Mouse (Mus musculus) embryonic facial prominence, embryonic 15.5 days (tissue): ENCODE measurements around the gene Gm20388. TPM values are rescaled to one million over a fixed set of nuclear protein-coding genes. Genes with fewer than 3 reads are reported as not detected.

Source experiments
- ATAC-seq: fragments of 200-750 bp; cut with Nextera tagmentation; 2 replicates; pipeline ENCODE4 v1.8.0; 2017; ENCODE audit warnings: low read depth, moderate TSS enrichment; ENCODE audit not compliant: insufficient number of reproducible peaks, low FRiP score, low TSS enrichment
- H3K27ac ChIP-seq: fragments of 300-500 bp; sonication (generic); replicated peaks from 2 replicates; pipeline ENCODE4 v1.5.1; 2015; ENCODE audit warnings: mild to moderate bottlenecking, inconsistent platforms
- H3K27me3 ChIP-seq: fragments of 300-500 bp; sonication (generic); 2 replicates; pipeline ENCODE4 v1.6.1; 2015; ENCODE audit warnings: inconsistent platforms
- H3K36me3 ChIP-seq: fragments of 300-500 bp; sonication (generic); 2 replicates; pipeline ENCODE4 v1.6.1; 2015; ENCODE audit warnings: mild to moderate bottlenecking, inconsistent platforms
- H3K4me1 ChIP-seq: fragments of 300-500 bp; sonication (generic); 2 replicates; pipeline ENCODE4 v1.6.1; 2015; ENCODE audit warnings: inconsistent platforms
- H3K4me2 ChIP-seq: fragments of 300-500 bp; sonication (generic); replicated peaks from 2 replicates; pipeline ENCODE4 v1.6.1; 2015; ENCODE audit warnings: mild to moderate bottlenecking, inconsistent platforms
- H3K4me3 ChIP-seq: fragments of 300-500 bp; sonication (generic); replicated peaks from 2 replicates; pipeline ENCODE4 v1.5.1; 2015; ENCODE audit warnings: mild to moderate bottlenecking, inconsistent platforms
- H3K9ac ChIP-seq: fragments of 300-500 bp; sonication (generic); 2 replicates; pipeline ENCODE4 v1.6.1; 2015; ENCODE audit warnings: inconsistent platforms
- H3K9me3 ChIP-seq: fragments of 300-500 bp; sonication (generic); replicated peaks from 2 replicates; pipeline ENCODE4 v1.6.1; 2016; ENCODE audit warnings: inconsistent platforms
- WGBS: fragments of 180-500 bp; shearing (Covaris S2); methylation state at CpG from one replicate; pipeline ENCODE4 v1.1.7; 2015; 5-methylcytosine and 5-hydroxymethylcytosine counted together
- polyA plus RNA-seq: library from polyadenylated mRNA; unstranded; fragments of >200 nt; fragmentation: Nextera tagmentation; extraction: Ambion mirVana; gene quantifications from 2 replicates; pipeline ENCODE4 v1.2.1, GENCODE M21; 2015

The Gm20388 gene
- polyA plus RNA-seq, 1 experiment from 2014 or later, result 8.0 TPM

DNA sequence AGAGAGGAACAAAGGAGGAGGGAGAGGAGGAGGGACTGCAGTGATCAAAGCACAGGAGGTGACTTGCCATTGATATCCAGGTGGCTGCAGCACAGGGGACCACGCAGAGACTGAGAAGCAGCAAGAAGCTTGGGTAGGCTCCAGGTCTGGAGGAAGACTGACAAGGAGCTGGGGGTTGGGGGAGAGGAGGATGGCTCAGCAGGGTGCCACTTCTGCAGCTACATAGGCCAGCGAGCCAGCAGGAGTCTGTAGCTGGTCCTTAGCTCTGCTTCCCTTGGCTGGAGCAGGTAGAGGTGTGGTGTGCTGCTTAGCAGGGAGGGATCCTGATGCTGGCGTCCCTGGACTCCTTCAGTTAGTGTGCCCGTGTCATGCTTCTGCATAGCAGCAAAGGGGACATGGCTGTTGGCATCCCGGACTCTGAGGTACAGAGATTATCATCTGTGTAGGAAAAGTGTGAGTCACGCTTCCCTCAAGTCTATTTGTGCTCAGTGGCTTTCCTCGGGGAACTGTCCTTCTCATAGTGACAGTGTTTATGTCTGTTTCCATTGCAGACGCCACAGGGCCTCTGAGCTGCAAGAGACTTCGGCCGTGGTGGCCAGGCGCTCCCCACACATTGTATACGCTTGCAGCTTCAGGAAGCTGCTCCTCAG is 234.1 kb downstream of the Gm20388 start:
- no peak for ATAC-seq
- Histone ChIP-seq H3K27me3 (no peaks in the 10 kb centered on the region), H3K9me3 (no peaks in the 10 kb centered on the region), H3K4me1 (no peaks in the 10 kb centered on the region), H3K27ac (no peak overlapping the region), H3K9ac (no peak overlapping the region), H3K36me3 (no peaks in the 10 kb centered on the region), H3K4me3 (no peak overlapping the region), H3K4me2 (no peak overlapping the region)
- 57% methylated on average over 12 of the region's 12 CpGs for WGBS

DNA sequence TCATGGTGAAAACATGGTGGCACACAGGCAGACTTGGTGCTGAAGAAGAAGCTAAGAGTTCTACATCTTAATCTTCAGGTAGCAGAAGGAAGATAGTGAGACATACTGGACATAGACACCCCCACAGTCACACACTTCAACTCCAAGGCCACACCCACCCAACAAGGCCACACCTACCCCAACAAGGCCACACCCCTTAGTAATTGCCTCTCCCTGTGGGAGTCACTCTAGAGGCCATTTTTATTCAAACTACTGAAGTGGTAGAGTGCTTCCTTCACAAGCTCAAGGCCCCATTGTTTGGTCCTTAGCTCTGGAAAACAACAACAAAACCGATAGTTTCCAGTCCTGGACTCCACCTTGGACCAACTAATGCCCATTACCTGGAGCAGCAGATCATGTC is 235.4 kb downstream of the Gm20388 start:
- H3K36me3 ChIP-seq, result no peaks in the 10 kb centered on the region
- H3K4me2 ChIP-seq, result no peak overlapping the region
- H3K27me3 ChIP-seq, result no peaks in the 10 kb centered on the region
- H3K9me3 ChIP-seq, result no peaks in the 10 kb centered on the region
- no peak overlapping the region for H3K9ac ChIP-seq
- 77% methylated on average over 1 of the region's 1 CpGs for WGBS
- ATAC-seq, result no peak
- no peak overlapping the region for H3K4me3 ChIP-seq
- no peak overlapping the region for H3K27ac ChIP-seq
- H3K4me1 ChIP-seq, result peaks cover 3% of the 10 kb centered on the region; the same call in 1 of the 2 replicates

DNA sequence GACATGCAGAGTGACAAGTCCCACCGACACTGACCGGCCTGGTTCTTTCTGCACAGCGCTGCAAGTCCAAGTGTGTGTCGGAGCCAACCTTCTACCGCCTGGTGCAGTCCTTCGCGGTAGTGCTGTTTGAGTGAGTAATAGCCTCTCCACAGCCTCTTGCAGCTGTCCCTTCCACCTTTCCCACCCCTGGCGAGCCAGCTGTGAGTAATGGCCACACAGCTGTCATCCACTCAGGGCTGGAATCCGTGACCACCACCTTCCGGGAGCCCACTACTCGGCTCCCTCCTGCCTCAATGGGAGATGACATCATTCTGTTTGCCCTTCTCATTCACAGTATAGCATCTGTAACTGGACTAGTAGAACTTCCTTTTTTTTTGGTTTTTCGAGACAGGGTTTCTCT is 239.4 kb downstream of the Gm20388 start:
- WGBS, result 71% methylated on average over 12 of the region's 12 CpGs
- H3K9me3 ChIP-seq, result no peaks in the 10 kb centered on the region
- H3K27me3 ChIP-seq, result no peaks in the 10 kb centered on the region
- no peaks in the 10 kb centered on the region for H3K36me3 ChIP-seq
- ATAC-seq, result no peak
- no peak overlapping the region for H3K27ac ChIP-seq
- H3K4me2 ChIP-seq, result no peak overlapping the region
- no peak overlapping the region for H3K4me3 ChIP-seq
- no peak overlapping the region for H3K9ac ChIP-seq
- H3K4me1 ChIP-seq, result peaks cover 25% of the 10 kb centered on the region

DNA sequence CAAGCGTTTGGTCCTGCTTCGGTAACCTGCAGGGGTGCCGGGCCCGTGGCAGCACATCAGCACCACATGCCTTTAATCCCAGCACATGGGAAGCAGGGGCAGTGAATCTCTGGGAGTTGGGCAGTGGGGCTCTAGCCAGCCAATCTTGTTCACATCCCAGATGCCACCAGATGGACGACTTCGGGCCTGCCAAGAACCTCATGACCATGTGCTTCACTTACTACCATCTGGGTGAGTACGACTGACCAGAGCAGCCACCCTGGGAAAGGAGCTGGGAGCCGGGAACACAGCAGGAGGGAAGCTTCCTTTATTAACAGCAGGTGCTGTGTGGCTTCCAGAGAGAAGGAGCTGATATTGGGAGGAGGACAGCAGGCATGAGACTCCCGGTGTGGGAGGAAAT is 240.5 kb downstream of the Gm20388 start:
- Histone ChIP-seq H3K27ac (no peak overlapping the region), H3K27me3 (no peaks in the 10 kb centered on the region), H3K4me3 (no peak overlapping the region), H3K9me3 (no peaks in the 10 kb centered on the region), H3K4me1 (peaks cover 25% of the 10 kb centered on the region), H3K9ac (no peak overlapping the region), H3K36me3 (no peaks in the 10 kb centered on the region), H3K4me2 (no peak overlapping the region)
- ATAC-seq, result no peak
- 45% methylated on average over 9 of the region's 9 CpGs for WGBS

DNA sequence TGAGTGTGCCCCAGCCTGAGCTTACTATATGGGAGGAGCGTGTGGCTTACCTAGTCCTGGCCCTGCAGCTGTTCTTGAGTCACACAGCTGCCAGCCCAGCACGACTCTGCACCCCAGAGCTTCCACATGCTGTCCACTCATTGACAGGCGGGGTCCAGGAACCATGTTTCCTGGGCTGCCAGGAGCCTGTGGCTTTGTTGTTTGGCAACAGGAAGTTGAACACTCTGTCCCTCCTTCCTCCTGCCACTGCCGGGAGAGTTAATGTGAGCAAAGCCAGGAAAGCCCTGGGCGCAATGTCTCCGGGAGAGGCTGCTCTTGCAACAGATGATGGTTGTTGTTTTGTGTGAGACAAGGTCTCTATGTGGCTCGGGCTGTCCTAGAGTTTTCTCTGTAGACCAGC is 242.0 kb downstream of the Gm20388 start:
- H3K9ac ChIP-seq, result no peak overlapping the region
- H3K27me3 ChIP-seq, result no peaks in the 10 kb centered on the region
- H3K4me3 ChIP-seq, result no peak overlapping the region
- H3K36me3 ChIP-seq, result no peaks in the 10 kb centered on the region
- 45% methylated on average over 7 of the region's 7 CpGs for WGBS
- H3K9me3 ChIP-seq, result no peaks in the 10 kb centered on the region
- ATAC-seq, result no peak
- peaks cover 25% of the 10 kb centered on the region for H3K4me1 ChIP-seq
- H3K4me2 ChIP-seq, result no peak overlapping the region
- H3K27ac ChIP-seq, result peak overlapping the region; percentile 49

DNA sequence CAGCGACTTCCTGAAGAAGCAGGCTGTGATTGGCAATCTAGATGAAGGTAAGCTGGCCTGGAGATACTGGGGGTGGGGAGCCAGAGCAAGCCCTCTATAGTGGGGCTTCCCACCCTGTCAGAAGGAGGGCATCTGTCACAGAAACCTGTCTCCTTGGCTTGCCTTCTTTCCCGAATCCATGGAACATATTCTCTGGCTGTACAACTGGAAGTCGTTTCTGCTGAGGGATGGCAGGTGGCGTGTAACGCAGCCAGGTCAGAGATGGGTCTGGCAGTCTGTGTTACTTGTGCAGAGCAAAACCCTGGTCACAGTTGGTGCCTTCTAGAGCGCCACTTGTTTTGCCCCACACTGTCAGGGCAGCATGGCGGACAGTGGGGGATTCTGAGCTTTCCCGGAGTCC is 249.7 kb downstream of the Gm20388 start:
- H3K27me3 ChIP-seq, result no peaks in the 10 kb centered on the region
- H3K9me3 ChIP-seq, result no peaks in the 10 kb centered on the region
- 72% methylated on average over 8 of the region's 8 CpGs for WGBS
- H3K4me1 ChIP-seq, result peaks cover 12% of the 10 kb centered on the region; the same call in 1 of the 2 replicates
- no peak overlapping the region for H3K4me3 ChIP-seq
- no peak overlapping the region for H3K9ac ChIP-seq
- ATAC-seq, result no peak
- no peaks in the 10 kb centered on the region for H3K36me3 ChIP-seq
- no peak overlapping the region for H3K27ac ChIP-seq
- H3K4me2 ChIP-seq, result no peak overlapping the region

DNA sequence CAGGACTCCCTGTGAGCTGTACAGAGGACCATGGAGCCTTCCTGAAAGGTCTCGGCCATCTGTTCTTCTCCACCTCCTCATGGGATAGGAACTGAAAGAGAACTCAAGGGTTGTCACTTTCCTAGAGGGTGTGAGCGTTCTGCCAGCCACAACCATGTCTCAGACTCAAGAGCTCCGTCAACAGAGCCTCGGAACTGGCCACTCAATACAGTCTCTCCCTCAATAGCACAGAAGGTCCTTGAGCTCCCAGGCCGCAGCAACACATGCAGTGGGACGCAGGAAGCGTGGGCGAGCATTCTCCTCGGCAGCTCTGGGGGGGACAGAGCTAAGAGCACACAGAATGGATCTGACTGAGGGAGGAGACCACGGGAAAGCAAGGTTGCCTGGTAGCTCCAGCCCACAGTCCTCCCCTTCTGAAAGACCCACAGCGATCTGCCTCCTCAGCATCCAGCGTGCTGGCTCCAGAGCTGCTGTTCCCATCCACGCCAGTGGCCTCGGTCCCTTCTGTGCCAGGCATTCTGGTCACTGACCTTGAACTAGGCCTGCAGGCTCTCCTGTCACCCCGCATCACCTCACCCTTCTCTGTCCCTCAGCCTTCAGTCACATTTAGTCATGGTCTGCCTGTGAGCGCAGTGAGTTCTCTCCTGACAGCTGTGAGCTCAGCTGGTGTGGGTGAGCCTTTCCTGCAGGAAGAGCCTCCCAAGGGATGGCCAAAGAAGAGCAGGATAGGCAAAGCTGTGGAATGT is 251.2 kb downstream of the Gm20388 start:
- H3K4me3 ChIP-seq, result no peak overlapping the region
- no peak overlapping the region for H3K27ac ChIP-seq
- H3K4me2 ChIP-seq, result no peak overlapping the region
- WGBS, result 73% methylated on average over 16 of the region's 16 CpGs
- no peaks in the 10 kb centered on the region for H3K36me3 ChIP-seq
- peaks cover 12% of the 10 kb centered on the region; the same call in 1 of the 2 replicates for H3K4me1 ChIP-seq
- ATAC-seq, result no peak
- H3K9me3 ChIP-seq, result no peaks in the 10 kb centered on the region
- H3K9ac ChIP-seq, result no peak overlapping the region
- no peaks in the 10 kb centered on the region for H3K27me3 ChIP-seq

DNA sequence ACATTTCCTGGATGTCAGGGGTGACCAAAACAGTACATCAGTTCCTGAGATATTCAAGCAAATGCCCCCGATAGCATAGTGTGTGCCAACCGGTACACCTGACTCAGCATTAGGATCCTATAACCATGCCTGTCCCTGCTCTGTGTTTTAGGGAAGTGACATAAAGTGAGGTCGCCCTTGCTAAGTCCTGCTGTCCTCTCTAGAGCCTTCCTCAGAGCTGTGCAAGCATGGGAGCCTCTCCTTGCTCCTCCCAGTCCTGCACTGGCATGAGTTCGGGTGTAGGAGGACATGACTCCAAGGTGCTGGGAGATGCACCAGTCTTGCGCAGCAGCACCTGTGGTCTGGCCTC is 251.7 kb downstream of the Gm20388 start:
- 85% methylated on average over 5 of the region's 5 CpGs for WGBS
- no peak overlapping the region for H3K9ac ChIP-seq
- no peaks in the 10 kb centered on the region for H3K27me3 ChIP-seq
- H3K4me2 ChIP-seq, result no peak overlapping the region
- no peaks in the 10 kb centered on the region for H3K36me3 ChIP-seq
- H3K4me1 ChIP-seq, result peaks cover 12% of the 10 kb centered on the region; the same call in 1 of the 2 replicates
- no peak overlapping the region for H3K4me3 ChIP-seq
- H3K9me3 ChIP-seq, result no peaks in the 10 kb centered on the region
- ATAC-seq, result no peak
- no peak overlapping the region for H3K27ac ChIP-seq

DNA sequence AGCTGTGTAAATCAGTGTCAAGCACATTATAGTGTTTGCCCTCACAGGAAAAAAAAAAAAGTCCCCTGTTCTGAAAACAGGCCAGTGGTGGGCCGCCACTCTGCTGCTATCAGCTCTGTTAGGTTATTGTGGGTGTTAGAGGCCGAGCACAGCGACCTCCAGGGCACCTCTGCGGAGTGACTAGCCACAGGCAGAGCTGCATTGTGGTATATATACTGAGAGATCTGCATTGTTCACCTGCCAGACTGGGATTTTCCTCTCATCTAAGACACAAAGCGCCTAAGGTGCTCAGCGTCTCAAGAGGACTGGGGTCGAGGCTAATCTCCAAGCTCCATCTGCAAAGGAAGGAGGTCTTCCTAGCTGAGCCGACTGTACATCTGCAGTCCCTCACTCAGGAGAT is 252.7 kb downstream of the Gm20388 start:
- Histone ChIP-seq H3K36me3 (no peaks in the 10 kb centered on the region), H3K27me3 (no peaks in the 10 kb centered on the region), H3K9me3 (no peaks in the 10 kb centered on the region), H3K9ac (no peak overlapping the region), H3K4me3 (no peak overlapping the region), H3K27ac (no peak overlapping the region), H3K4me1 (peaks cover 19% of the 10 kb centered on the region; the same call in 1 of the 2 replicates), H3K4me2 (no peak overlapping the region)
- no peak for ATAC-seq
- WGBS, result 70% methylated on average over 8 of the region's 8 CpGs

DNA sequence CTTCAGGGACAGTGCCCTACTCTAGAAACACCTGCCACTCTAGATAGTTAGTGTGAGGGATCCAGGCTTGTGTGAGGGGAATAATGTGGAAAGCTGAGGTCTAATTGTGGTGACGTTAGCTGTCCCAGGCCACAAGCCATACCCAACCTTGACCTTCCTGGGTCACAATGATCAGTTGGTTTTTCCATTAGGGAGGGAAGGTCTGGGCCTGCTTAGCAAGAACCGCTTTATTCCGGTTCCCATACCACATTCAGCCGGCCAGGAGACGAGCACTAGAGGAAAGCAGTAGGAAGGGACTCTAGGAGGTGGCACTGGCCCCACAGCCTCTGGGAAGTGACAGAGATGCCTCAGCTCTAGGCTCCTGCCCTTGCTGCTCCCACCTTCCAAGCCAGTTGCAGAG is 253.4 kb downstream of the Gm20388 start:
- Histone ChIP-seq H3K9ac (no peak overlapping the region), H3K9me3 (no peaks in the 10 kb centered on the region), H3K4me1 (peaks cover 19% of the 10 kb centered on the region; the same call in 1 of the 2 replicates), H3K4me2 (no peak overlapping the region), H3K27ac (no peak overlapping the region), H3K27me3 (0 out of 2 replicates have a peak, but pooled peaks cover 2% of the 10 kb centered on the region), H3K36me3 (no peaks in the 10 kb centered on the region), H3K4me3 (no peak overlapping the region)
- ATAC-seq, result no peak
- 86% methylated on average over 5 of the region's 5 CpGs for WGBS

DNA sequence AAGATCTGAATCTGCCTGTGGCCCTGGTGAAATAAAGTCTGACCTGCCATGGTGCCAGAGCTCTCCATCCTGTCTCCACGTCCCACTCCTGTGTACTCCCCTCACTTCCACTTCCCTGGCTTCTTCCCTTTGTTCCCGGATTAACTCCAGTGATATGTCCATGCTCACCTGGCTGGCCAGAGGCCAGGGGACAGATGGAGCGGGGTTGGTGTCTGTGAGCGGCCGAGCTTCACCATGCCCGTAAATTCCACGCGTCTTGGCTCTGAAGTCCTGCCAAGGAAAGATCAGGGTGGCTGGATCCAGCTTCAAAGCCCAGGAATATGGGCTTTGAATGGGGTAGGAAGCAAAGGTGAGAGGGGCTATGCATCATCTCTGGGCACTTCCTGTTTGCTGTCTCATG is 256.5 kb downstream of the Gm20388 start:
- no peak overlapping the region for H3K27ac ChIP-seq
- ATAC-seq, result no peak

More for the DNA sequence above, 256.5 kb downstream of the Gm20388 start:
- Histone ChIP-seq H3K9ac (no peak overlapping the region), H3K4me2 (no peak overlapping the region), H3K9me3 (no peaks in the 10 kb centered on the region), H3K27me3 (0 out of 2 replicates have a peak, but pooled peaks cover 7% of the 10 kb centered on the region), H3K36me3 (no peaks in the 10 kb centered on the region), H3K4me3 (no peak overlapping the region), H3K4me1 (peaks cover 14% of the 10 kb centered on the region; the same call in 1 of the 2 replicates)
- 85% methylated on average over 8 of the region's 8 CpGs for WGBS
